Mouse (Mus musculus) heart, embryonic 15.5 days (tissue): ENCODE measurements around the gene Mrps6. TPM values are rescaled to one million over a fixed set of nuclear protein-coding genes. Genes with fewer than 3 reads are reported as not detected.

ENCODE experiments used
- ATAC-seq: fragments of 200-750 bp; cut with Nextera tagmentation; replicated peaks from 2 replicates; pipeline ENCODE4 v1.8.0; 2017; ENCODE audit warnings: low read depth, moderate TSS enrichment; ENCODE audit not compliant: insufficient number of reproducible peaks, insufficient read depth, low FRiP score
- H3K27ac ChIP-seq: fragments of 300-500 bp; sonication (generic); 2 replicates; pipeline ENCODE4 v1.5.1; 2015; ENCODE audit warnings: mild to moderate bottlenecking, inconsistent platforms
- H3K27me3 ChIP-seq: fragments of 300-500 bp; sonication (generic); 2 replicates; pipeline ENCODE4 v1.6.1; 2015; ENCODE audit warnings: inconsistent platforms
- H3K36me3 ChIP-seq: fragments of 300-500 bp; sonication (generic); 2 replicates; pipeline ENCODE4 v1.6.1; 2015; ENCODE audit warnings: mild to moderate bottlenecking, inconsistent platforms
- H3K4me1 ChIP-seq: fragments of 300-500 bp; sonication (generic); replicated peaks from 2 replicates; pipeline ENCODE4 v1.6.1; 2015; ENCODE audit warnings: inconsistent platforms
- H3K4me2 ChIP-seq: fragments of 300-500 bp; sonication (generic); 2 replicates; pipeline ENCODE4 v1.6.1; 2015; ENCODE audit warnings: inconsistent platforms, mild to moderate bottlenecking, moderate library complexity
- H3K4me3 ChIP-seq: fragments of 300-500 bp; sonication (generic); 2 replicates; pipeline ENCODE4 v1.5.1; 2015; ENCODE audit warnings: mild to moderate bottlenecking, inconsistent platforms
- H3K9ac ChIP-seq: fragments of 300-500 bp; sonication (generic); 2 replicates; pipeline ENCODE4 v1.6.1; 2015; ENCODE audit warnings: mild to moderate bottlenecking, inconsistent platforms
- H3K9me3 ChIP-seq: fragments of 300-500 bp; sonication (generic); replicated peaks from 2 replicates; pipeline ENCODE4 v1.6.1; 2016; ENCODE audit warnings: inconsistent platforms
- WGBS: fragments of 180-500 bp; shearing (Covaris S2); methylation state at CpG from one replicate; pipeline ENCODE4 v1.1.7; 2015; ENCODE audit warnings: mixed read lengths; 5-methylcytosine and 5-hydroxymethylcytosine counted together
- polyA plus RNA-seq: library from polyadenylated mRNA; unstranded; fragments of >200 nt; fragmentation: Nextera tagmentation; extraction: Ambion mirVana; gene quantifications from 2 replicates; pipeline ENCODE4 v1.2.1, GENCODE M21; 2015

Mrps6 gene
- 99.4 and 106 TPM in 2 replicates for polyA plus RNA-seq

DNA sequence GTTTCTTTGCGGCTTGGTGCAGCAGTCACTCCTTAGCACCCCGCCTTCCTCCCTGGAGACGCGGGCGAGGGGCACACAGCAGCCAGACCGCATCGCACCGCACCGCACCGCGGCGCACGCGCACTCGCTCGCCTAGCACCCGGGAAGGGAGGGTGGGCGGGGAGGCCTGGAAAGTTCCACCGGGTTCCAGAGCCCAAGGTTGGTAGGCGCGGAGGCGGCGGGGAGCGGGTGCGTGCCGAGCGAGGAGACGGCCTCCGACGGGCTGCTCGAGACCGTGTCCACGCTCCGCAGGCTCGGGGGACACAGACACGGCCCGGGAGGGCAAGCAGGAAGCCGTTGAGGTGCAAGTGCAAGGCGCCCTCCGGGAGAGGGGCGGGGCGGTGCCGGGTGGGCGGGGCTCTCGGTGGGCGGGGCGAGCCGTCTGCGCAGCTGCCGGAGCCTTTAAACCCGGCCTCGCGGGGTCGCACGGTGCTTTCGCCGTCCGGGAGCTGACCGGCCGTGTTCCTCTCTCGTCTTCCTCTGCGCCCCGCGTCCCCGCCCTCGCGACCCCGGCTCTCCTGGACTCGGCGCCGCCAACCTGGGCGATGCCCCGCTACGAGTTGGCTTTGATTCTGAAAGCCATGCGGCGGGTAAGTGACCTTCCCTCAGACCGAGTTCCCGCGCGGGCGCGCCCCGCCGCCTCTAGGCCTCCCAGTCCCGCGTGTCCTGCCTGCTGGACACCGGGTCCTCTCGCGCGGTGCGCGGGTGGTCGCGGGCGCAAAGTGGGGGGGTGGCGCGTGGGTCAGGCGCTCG lies at the start of gene Mrps6, which contains the start of the genes Gm49711 and Slc5a3:
Gene Mrps6 (plus strand): TSS at position 419 of the 792 bp plus-strand sequence.
Gene Gm49711 (plus strand): TSS at position 465 of the 792 bp plus-strand sequence.
Gene Slc5a3 (plus strand): TSS at position 471 of the 792 bp plus-strand sequence.
- Histone ChIP-seq H3K27ac (peak within 1 kb of the TSS; percentile 86), H3K27me3 (no peaks in the 10 kb centered on the region), H3K4me1 (peaks cover 24% of the 10 kb centered on the region), H3K4me3 (peak within 1 kb of the TSS; percentile 89), H3K9me3 (no peaks in the 10 kb centered on the region), H3K9ac (peak within 1 kb of the TSS; percentile 82), H3K36me3 (peaks cover 15% of the 10 kb centered on the region), H3K4me2 (peak within 1 kb of the TSS; percentile 89)
- peak; percentile 94 for ATAC-seq
- WGBS = under 1% methylated on average over 84 of the region's 99 CpGs

DNA sequence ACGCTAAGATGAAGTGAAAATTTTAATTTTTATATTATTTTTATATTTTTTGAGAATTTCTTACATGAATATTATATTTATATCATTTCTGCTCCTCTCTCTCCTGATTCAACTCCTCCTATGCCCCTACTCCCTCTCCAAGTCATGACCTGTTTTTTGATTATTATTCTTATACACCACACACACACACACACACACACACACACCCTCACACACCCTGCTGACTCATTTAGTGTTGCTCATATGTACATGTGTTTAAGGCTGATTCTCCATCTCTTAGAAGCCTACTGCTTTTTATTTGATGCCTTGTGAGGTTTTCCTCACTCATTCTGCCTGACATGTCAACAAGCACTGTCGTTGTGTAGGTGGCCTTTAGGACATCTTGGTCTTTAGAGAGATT lies 48.5 kb upstream of the Mrps6 start:
- H3K4me3 ChIP-seq = no peak overlapping the region
- H3K4me1 ChIP-seq = no peaks in the 10 kb centered on the region
- no peak overlapping the region for H3K27ac ChIP-seq
- H3K9me3 ChIP-seq = no peaks in the 10 kb centered on the region
- no peak for ATAC-seq
- no peak overlapping the region for H3K9ac ChIP-seq
- WGBS = 91% methylated on average over 2 of the region's 2 CpGs
- no peaks in the 10 kb centered on the region for H3K36me3 ChIP-seq
- no peaks in the 10 kb centered on the region for H3K27me3 ChIP-seq
- H3K4me2 ChIP-seq = no peak overlapping the region

DNA sequence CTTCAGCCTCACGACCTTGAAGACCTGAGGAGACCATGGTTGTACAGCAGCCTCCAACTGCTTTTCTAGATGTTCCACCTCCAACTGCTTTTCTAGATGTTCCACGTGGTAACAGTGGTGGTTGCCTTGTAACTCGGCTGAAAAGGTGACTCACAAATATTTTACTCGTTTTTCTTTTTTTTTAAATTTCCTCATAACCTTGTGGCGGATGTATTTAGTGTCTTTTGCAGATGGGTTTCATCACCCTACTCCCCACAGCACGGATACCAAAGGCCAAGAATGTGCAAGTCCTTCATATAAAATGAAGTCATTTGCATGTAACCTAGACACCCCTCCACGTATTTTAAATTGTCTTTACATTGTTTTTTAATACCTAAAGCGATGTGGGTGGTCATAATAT lies 41.3 kb upstream of the Mrps6 start:
- H3K9me3 ChIP-seq = no peaks in the 10 kb centered on the region
- H3K9ac ChIP-seq = no peak overlapping the region
- H3K4me1 ChIP-seq = peaks cover 8% of the 10 kb centered on the region
- H3K36me3 ChIP-seq = no peaks in the 10 kb centered on the region
- H3K4me3 ChIP-seq = no peak overlapping the region
- ATAC-seq = no peak
- H3K27ac ChIP-seq = no peak overlapping the region
- no peak overlapping the region for H3K4me2 ChIP-seq
- H3K27me3 ChIP-seq = no peaks in the 10 kb centered on the region
- WGBS = 78% methylated on average over 8 of the region's 8 CpGs

DNA sequence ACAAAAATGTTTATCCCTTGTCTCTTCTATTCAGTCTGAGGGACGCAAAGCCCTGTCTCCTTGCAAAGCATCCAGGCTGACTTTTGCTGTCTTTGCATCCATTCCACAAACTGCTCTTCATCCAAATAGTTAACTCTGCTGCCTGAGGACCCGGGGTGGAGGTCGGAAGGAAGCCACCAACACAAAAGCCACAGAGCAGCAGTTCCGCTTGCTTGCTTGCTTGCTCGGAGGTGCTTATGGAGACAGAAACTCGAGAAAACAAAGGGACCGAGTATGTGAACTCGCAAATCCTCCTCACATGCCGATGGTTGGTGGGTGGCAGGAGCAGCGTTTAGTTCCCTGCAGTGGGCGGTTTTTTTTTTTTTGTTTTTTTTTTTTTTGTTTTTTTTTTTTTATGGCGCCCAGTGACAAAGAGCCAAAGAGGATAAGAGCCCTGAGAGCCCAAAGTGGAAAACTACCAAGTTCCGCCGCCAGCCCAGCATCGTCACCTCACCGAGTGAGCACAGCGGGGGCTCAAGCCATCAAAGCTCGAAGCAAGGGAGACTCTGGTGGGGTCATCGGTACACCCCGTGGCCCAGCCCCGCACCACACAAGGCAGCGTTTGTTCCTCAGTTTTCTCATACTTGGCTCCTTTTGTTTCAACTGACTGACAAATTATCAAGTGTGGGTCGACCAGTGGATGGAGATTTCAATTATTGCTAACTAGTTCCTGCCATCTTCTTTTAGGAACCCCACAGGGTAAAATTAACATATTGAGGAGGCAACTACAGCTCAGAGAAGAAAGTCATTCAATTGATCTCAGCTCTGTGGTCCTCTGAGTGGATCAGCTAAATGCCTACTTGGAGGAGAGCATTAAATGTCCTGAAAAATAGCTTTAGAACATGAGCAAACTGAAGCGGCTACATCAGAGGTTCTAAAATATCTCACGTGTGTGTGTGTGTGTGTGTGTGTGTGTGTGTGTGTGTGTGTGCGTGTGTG lies 38.6 kb upstream of the Mrps6 start:
- Histone ChIP-seq H3K9ac (peak overlapping the region; percentile 29), H3K4me2 (peak overlapping the region; percentile 66), H3K9me3 (no peaks in the 10 kb centered on the region), H3K36me3 (no peaks in the 10 kb centered on the region), H3K27me3 (no peaks in the 10 kb centered on the region), H3K27ac (peak overlapping the region; percentile 61), H3K4me1 (peaks cover 25% of the 10 kb centered on the region), H3K4me3 (peak overlapping the region; percentile 44)
- ATAC-seq = peak; percentile 40
- 7% methylated on average over 26 of the region's 26 CpGs for WGBS

DNA sequence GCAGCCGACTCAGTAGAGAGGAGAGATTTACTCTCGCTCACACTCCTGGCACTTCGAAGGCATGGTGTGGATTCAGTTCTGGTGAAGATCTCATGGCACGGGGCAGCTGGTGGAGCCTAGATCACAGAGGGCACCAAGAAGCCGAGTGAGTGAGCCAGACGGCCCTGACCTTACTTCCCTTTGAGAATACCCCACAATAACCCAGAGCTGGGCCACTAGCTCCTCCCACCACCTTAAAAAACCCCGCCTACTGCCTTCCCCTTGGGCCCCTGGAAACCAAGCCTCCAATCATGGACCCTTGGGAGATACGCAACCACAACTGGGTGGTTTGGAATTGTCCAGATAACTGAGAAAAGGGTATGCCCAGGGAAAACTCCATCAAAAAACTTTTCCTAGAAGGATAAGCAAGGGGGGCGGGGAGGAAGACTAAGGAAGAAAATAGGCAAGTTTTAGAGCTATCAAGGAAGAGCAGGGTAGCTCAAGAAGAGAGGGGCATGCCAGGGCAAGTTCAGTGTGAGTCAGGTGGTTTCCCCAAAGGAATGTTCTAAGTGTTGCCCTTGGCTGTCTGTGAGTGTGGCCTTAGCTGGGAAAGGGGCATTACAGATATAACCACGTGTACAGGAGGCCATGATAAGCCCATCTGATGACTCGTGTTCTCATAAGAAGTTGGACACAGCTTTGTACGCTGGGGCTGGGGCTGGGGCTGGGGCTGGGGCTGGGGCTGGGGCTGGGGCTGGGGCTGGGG lies 36.2 kb upstream of the Mrps6 start:
- Histone ChIP-seq H3K4me2 (no peak overlapping the region), H3K27me3 (no peaks in the 10 kb centered on the region), H3K9ac (no peak overlapping the region), H3K36me3 (no peaks in the 10 kb centered on the region), H3K4me3 (no peak overlapping the region), H3K9me3 (no peaks in the 10 kb centered on the region), H3K27ac (no peak overlapping the region), H3K4me1 (peaks cover 25% of the 10 kb centered on the region)
- ATAC-seq = no peak; the same call in 1 of the 2 replicates
- 72% methylated on average over 12 of the region's 12 CpGs for WGBS

GRCm38 (mm10) chr16:92022494-92023283 lies 35.4 kb upstream of the Mrps6 start:
- no peaks in the 10 kb centered on the region for H3K9me3 ChIP-seq
- 0 out of 2 replicates have a peak overlapping the region, but pooled peaks have one; percentile 32 for H3K27ac ChIP-seq
- WGBS = 39% methylated on average over 20 of the region's 20 CpGs
- H3K4me3 ChIP-seq = no peak overlapping the region
- H3K9ac ChIP-seq = no peak overlapping the region
- peaks cover 25% of the 10 kb centered on the region for H3K4me1 ChIP-seq
- peak overlapping the region; percentile 29; the same call in 1 of the 2 replicates for H3K4me2 ChIP-seq
- no peaks in the 10 kb centered on the region for H3K36me3 ChIP-seq
- no peak for ATAC-seq
- H3K27me3 ChIP-seq = no peaks in the 10 kb centered on the region

DNA sequence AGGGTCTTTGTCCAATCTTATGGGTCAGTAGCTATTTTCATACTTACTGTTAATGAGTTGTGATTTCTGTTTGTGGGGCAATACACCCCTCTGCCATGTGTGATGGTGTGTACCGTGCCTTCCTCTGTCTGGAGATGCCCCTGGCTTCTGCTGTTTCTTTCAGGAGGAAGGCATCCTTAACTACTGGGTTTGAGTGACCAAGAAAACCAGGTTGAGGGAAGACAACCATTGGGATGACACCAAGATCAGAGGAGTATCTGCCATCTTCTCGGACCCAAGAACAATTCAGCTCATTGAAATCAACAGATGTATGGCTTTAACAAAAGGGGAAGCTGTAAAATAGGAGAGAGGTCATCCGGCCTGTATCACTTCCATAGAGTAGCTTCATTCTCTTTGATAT lies 24.8 kb upstream of the Mrps6 start:
- no peaks in the 10 kb centered on the region for H3K9me3 ChIP-seq
- H3K4me3 ChIP-seq = no peak overlapping the region
- no peak for ATAC-seq
- no peaks in the 10 kb centered on the region for H3K27me3 ChIP-seq
- H3K36me3 ChIP-seq = no peaks in the 10 kb centered on the region
- H3K4me1 ChIP-seq = 0 out of 2 replicates have a peak, but pooled peaks cover 2% of the 10 kb centered on the region
- WGBS = 75% methylated on average over 3 of the region's 3 CpGs
- H3K27ac ChIP-seq = no peak overlapping the region
- H3K9ac ChIP-seq = no peak overlapping the region
- no peak overlapping the region for H3K4me2 ChIP-seq

GRCm38 (mm10) chr16:92034676-92035075 lies 23.4 kb upstream of the Mrps6 start:
- H3K36me3 ChIP-seq = no peaks in the 10 kb centered on the region
- H3K4me1 ChIP-seq = no peaks in the 10 kb centered on the region
- H3K4me3 ChIP-seq = no peak overlapping the region
- H3K9me3 ChIP-seq = no peaks in the 10 kb centered on the region
- no peak overlapping the region for H3K4me2 ChIP-seq
- ATAC-seq = no peak
- H3K27me3 ChIP-seq = no peaks in the 10 kb centered on the region
- no peak overlapping the region for H3K27ac ChIP-seq
- 77% methylated on average over 5 of the region's 5 CpGs for WGBS
- no peak overlapping the region for H3K9ac ChIP-seq

DNA sequence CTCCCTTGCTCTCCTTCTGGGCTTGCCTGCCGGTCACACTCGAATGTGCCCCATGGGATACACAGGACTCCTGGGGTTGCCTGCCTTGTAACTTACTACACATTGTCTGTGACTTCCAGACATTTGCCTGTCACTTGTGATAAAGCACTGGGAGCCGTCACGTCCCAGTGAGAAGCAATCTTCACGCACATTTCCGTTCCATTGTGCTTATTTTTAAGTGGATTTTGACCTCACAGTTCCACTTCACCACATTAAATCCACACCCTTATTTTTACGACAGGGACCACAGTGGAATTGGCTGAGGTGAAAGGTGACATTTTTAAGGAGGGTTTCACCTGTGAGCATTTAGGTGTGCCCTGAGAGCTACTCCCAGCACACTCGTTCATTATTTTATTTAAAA lies 21.4 kb upstream of the Mrps6 start:
- Histone ChIP-seq H3K27ac (no peak overlapping the region), H3K4me1 (no peaks in the 10 kb centered on the region), H3K36me3 (no peaks in the 10 kb centered on the region), H3K9me3 (no peaks in the 10 kb centered on the region), H3K9ac (no peak overlapping the region), H3K4me3 (no peak overlapping the region), H3K4me2 (no peak overlapping the region), H3K27me3 (no peaks in the 10 kb centered on the region)
- ATAC-seq = no peak
- 56% methylated on average over 8 of the region's 8 CpGs for WGBS

GRCm38 (mm10) chr16:92037891-92038607 lies 20.0 kb upstream of the Mrps6 start:
- H3K9me3 ChIP-seq = no peaks in the 10 kb centered on the region
- 75% methylated on average over 21 of the region's 21 CpGs for WGBS
- H3K4me3 ChIP-seq = no peak overlapping the region
- no peaks in the 10 kb centered on the region for H3K36me3 ChIP-seq
- no peak for ATAC-seq
- H3K27ac ChIP-seq = no peak overlapping the region
- H3K27me3 ChIP-seq = no peaks in the 10 kb centered on the region
- H3K4me2 ChIP-seq = no peak overlapping the region
- no peak overlapping the region for H3K9ac ChIP-seq
- no peaks in the 10 kb centered on the region for H3K4me1 ChIP-seq
